Comparison of ENCODE assay signal across 12 mouse cellular contexts in genomic region chr4:151880044-151880690, GRCm38 (mm10). TPM values are rescaled to one million over a fixed set of nuclear protein-coding genes. Genes with fewer than 3 reads are reported as not detected.
DNase-seq lines count a peak whose midpoint lies in the region; ATAC-seq and TF ChIP-seq lines count a peak whose summit lies in the region.
"Had no signal": no experiment of that assay in that cellular context is flagged by ENCODE, and none has a peak within 500 bp of the region (broad histone marks: within the 10 kb centered on the region; RNA-seq: fewer than 3 reads in every experiment).

No protein-coding gene starts in this region.

- H3K4me3 ChIP-seq in intestine, postnatal 0 days (ENCODE audit: low read depth, low read length): no peak overlapping the region
- H3K4me3 ChIP-seq in intestine, embryonic 16.5 days (ENCODE audit: low read length): no peak overlapping the region
- no peak overlapping the region for H3K4me3 ChIP-seq in ES-E14 (ENCODE audit: insufficient read depth in 1 of 2, low read depth in 1 of 2, low read length in 2 of 2, poor library complexity in 1 of 2, severe bottlenecking in 1 of 2)
- H3K4me3 ChIP-seq: embryonic facial prominence, embryonic 10.5 days had no signal

- no peak overlapping the region for H3K4me2 ChIP-seq in intestine, postnatal 0 days (replicated peaks; ENCODE audit: low read depth)
- no peak overlapping the region for H3K4me2 ChIP-seq in intestine, embryonic 16.5 days (ENCODE audit: low read depth, low read length)

- no peaks in the 10 kb centered on the region for H3K4me1 ChIP-seq in intestine, postnatal 0 days (replicated peaks; ENCODE audit: control insufficient read depth, insufficient read depth, low read length)
- H3K4me1 ChIP-seq in intestine, embryonic 16.5 days (ENCODE audit: control insufficient read depth, insufficient read depth, low read length): no peaks in the 10 kb centered on the region
- peaks cover 0 to 3% of the 10 kb centered on the region in 2 experiments; a peak in 1 of 4 replicates for H3K4me1 ChIP-seq in ES-E14 (ENCODE audit: control insufficient read depth in 2 of 2, insufficient read depth in 2 of 2, low read length in 2 of 2, poor library complexity in 1 of 2)

- no peaks in the 10 kb centered on the region for H3K9me3 ChIP-seq in intestine, postnatal 0 days (ENCODE audit: control insufficient read depth)
- no peaks in the 10 kb centered on the region for H3K9me3 ChIP-seq in intestine, embryonic 16.5 days (ENCODE audit: control insufficient read depth, low read length)
- no peaks in the 10 kb centered on the region for H3K9me3 ChIP-seq in ES-E14 (ENCODE audit: control insufficient read depth, insufficient read depth, low read depth, low read length)
- H3K9me3 ChIP-seq: embryonic facial prominence, embryonic 10.5 days had no signal

- no peak for ATAC-seq in intestine, postnatal 0 days
- no peak for ATAC-seq in intestine, embryonic 16.5 days
- peak; percentile 69 for ATAC-seq in erythroid progenitor cell, adult 5-6 weeks (replicated peaks; ENCODE audit: low FRiP score, poor library complexity, severe bottlenecking)
- ATAC-seq: forebrain, embryonic 16.5 days; hindbrain, embryonic 16.5 days had no signal

- no peak overlapping the region for H3K9ac ChIP-seq in intestine, postnatal 0 days (ENCODE audit: low read depth, low read length)
- no peak overlapping the region for H3K9ac ChIP-seq in intestine, embryonic 16.5 days (ENCODE audit: low read depth, low read length)
- H3K9ac ChIP-seq in ES-E14 (ENCODE audit: insufficient read depth, low read depth, low read length, poor library complexity, severe bottlenecking): no peak overlapping the region

- in situ Hi-C loops in ES-E14 (cut with MboI; ENCODE audit: low sequenced_read_pairs in 2 of 2, unreplicated experiment in 2 of 2): no loop called here

- DNase-seq in A20 (ENCODE audit: low read depth, low spot score) (peak; percentile 65), ES-E14 (ENCODE audit: low read depth, low spot score) (peak; percentile 68)
- no peak for DNase-seq in frontal cortex, postnatal 10 days (ENCODE audit: low spot score in 2 of 2)
- no peak for DNase-seq in adrenal gland, postnatal 10 days
- DNase-seq in cerebellum, postnatal 14 days: no peak
- DNase-seq: left cerebral cortex, postnatal 4 days had no signal

- H3K27me3 ChIP-seq in intestine, postnatal 0 days (replicated peaks; ENCODE audit: control insufficient read depth, insufficient read depth, low read length): 0 out of 2 replicates have a peak, but pooled peaks cover 10% of the 10 kb centered on the region
- 0 out of 2 replicates have a peak, but pooled peaks cover 3% of the 10 kb centered on the region for H3K27me3 ChIP-seq in intestine, embryonic 16.5 days (replicated peaks; ENCODE audit: control insufficient read depth, insufficient read depth, low read length)

- 76% methylated on average over 5 of the region's 5 CpGs for WGBS in intestine, postnatal 0 days
- WGBS in intestine, embryonic 16.5 days: 77% methylated on average over 5 of the region's 5 CpGs

- peak; percentile 37; the same call in 1 of the 2 replicates for TF ChIP-seq CTCF in intestine, postnatal 0 days (IDR thresholded peaks at IDR 0.05; ENCODE audit: low read depth)

- no peak overlapping the region for H3K27ac ChIP-seq in intestine, postnatal 0 days (ENCODE audit: low read depth, low read length)
- no peak overlapping the region for H3K27ac ChIP-seq in intestine, embryonic 16.5 days (ENCODE audit: low read length)
- H3K27ac ChIP-seq in ES-E14 (ENCODE audit: insufficient read depth, low read depth, low read length, poor library complexity, severe bottlenecking): no peak overlapping the region
- H3K27ac ChIP-seq: embryonic facial prominence, embryonic 10.5 days had no signal

- H3K36me3 ChIP-seq in intestine, postnatal 0 days (ENCODE audit: control insufficient read depth, insufficient read depth): no peaks in the 10 kb centered on the region
- no peaks in the 10 kb centered on the region for H3K36me3 ChIP-seq in intestine, embryonic 16.5 days (ENCODE audit: control insufficient read depth, insufficient read depth, low read length)
- H3K36me3 ChIP-seq in ES-E14 (ENCODE audit: control insufficient read depth, insufficient read depth, low read length, poor library complexity, severe bottlenecking): no peaks in the 10 kb centered on the region
- H3K36me3 ChIP-seq: embryonic facial prominence, embryonic 10.5 days had no signal

TF ChIP-seq in ES-E14, 5 proteins besides CTCF, POLR2A, EP300 and RAD21:
- TF ChIP-seq ZC3H11A (IDR thresholded peaks at IDR 0.05; ENCODE audit: borderline replicate concordance, low read depth, low read length): no peak
- no peak for TF ChIP-seq MAFK (IDR thresholded peaks at IDR 0.05; ENCODE audit: insufficient read depth, low read depth, low read length)
- TF ChIP-seq ZNF384 (IDR thresholded peaks at IDR 0.05; ENCODE audit: low read depth, low read length): no peak
- TF ChIP-seq HCFC1 (IDR thresholded peaks at IDR 0.05; ENCODE audit: borderline replicate concordance, insufficient read depth, low read length): 0 out of 2 replicates have a peak, but pooled peaks have one; percentile 29
- no peak for TF ChIP-seq CHD2 (IDR thresholded peaks at IDR 0.05; ENCODE audit: low read depth, low read length)

RNA-seq across cellular contexts. Expression of gene Camta1, which starts 18.5 kb away (rescaled TPM):
- 54.1 and 58.8 TPM in 2 replicates for polyA plus RNA-seq in intestine, postnatal 0 days (2015; fragmentation: Nextera tagmentation; extraction: Ambion mirVana)
- polyA plus RNA-seq in intestine, embryonic 16.5 days (2015; fragmentation: Nextera tagmentation; extraction: Ambion mirVana): 51.4 and 69.1 TPM in 2 replicates
- 9.3 and 15.5 TPM in 2 replicates for total RNA-seq in ES-E14 (2012; rRNA removed)
- total RNA-seq in erythroid progenitor cell, adult 5-6 weeks (2015; ENCODE audit: low replicate concordance): 67.5 and 120 TPM in 2 replicates
- total RNA-seq in erythroid progenitor cell, adult 5-6 weeks (2017; ENCODE audit: low replicate concordance): 13.5 and 41.5 TPM in 2 replicates
- total RNA-seq in adrenal gland, postnatal 10 days (2021): 10 to 100 TPM; 46.3 to 50.3 TPM

RNA-seq across cellular contexts. Expression of gene Dnajc11, which starts 53.3 kb away (rescaled TPM):
- 25.7 and 29.7 TPM in 2 replicates for polyA plus RNA-seq in intestine, postnatal 0 days (2015; fragmentation: Nextera tagmentation; extraction: Ambion mirVana)
- 71.0 and 73.6 TPM in 2 replicates for polyA plus RNA-seq in intestine, embryonic 16.5 days (2015; fragmentation: Nextera tagmentation; extraction: Ambion mirVana)
- total RNA-seq in ES-E14 (2012; rRNA removed): 98.2 and 103 TPM in 2 replicates
- 41.9 and 46.9 TPM in 2 replicates for total RNA-seq in erythroid progenitor cell, adult 5-6 weeks (2015; ENCODE audit: low replicate concordance)
- 72.3 and 79.2 TPM in 2 replicates for total RNA-seq in erythroid progenitor cell, adult 5-6 weeks (2017; ENCODE audit: low replicate concordance)
- total RNA-seq in adrenal gland, postnatal 10 days (2021): 100 to 1,000 TPM in 1 of 2 experiments, 10 to 100 TPM in 1; 99.3 to 120 TPM

Comparison
In these comparisons a context has a peak if more than half of its experiments do, and no peak if none do; other contexts are left out.
1. DNase-seq: peak in A20 (single experiment) and ES-E14 (single experiment); none in frontal cortex, postnatal 10 days (0 of 2), adrenal gland, postnatal 10 days (single experiment) and cerebellum, postnatal 14 days (0 of 2).